Mouse (Mus musculus) olfactory bulb, adult 2 months (tissue): Measurements from ENCODE around the gene Gm17087. TPM values are rescaled to one million over a fixed set of nuclear protein-coding genes. Genes with fewer than 3 reads are reported as not detected.

Source experiments
- H3K27ac ChIP-seq: fragments of 200-500 bp; 2 replicates; pipeline ENCODE4 v1.5.1; 2012; ENCODE audit warnings: low read depth, low read length; ENCODE audit not compliant: insufficient read depth
- H3K4me1 ChIP-seq: fragments of 200-500 bp; 2 replicates; pipeline ENCODE4 v1.6.1; 2012; ENCODE audit warnings: low read length; ENCODE audit not compliant: control insufficient read depth, insufficient read depth
- H3K4me3 ChIP-seq: fragments of 200-500 bp; 2 replicates; pipeline ENCODE4 v1.5.1; 2012; ENCODE audit warnings: mild to moderate bottlenecking, low read depth, low read length, moderate library complexity; ENCODE audit not compliant: insufficient read depth
- CTCF ChIP-seq: fragments of 200-500 bp; IDR thresholded peaks from 2 replicates; pipeline ENCODE4 v1.5.1; 2012; ENCODE audit warnings: low read depth, mild to moderate bottlenecking, low read length, moderate library complexity; ENCODE audit not compliant: insufficient read depth
- POLR2A ChIP-seq: fragments of 200-500 bp; IDR thresholded peaks from 2 replicates; pipeline ENCODE4 v1.6.1; 2012; ENCODE audit warnings: mild to moderate bottlenecking, low read depth, low read length, moderate library complexity; ENCODE audit not compliant: insufficient read depth
- WGBS: fragments of 180-500 bp; shearing (Covaris S2); methylation state at CpG from one replicate; pipeline ENCODE4 v1.1.7; 2018; 5-methylcytosine and 5-hydroxymethylcytosine counted together
- polyA plus RNA-seq: library from polyadenylated mRNA; stranded (reverse); fragments of >200 nt; gene quantifications from 2 replicates; pipeline ENCODE4 v1.2.4, GENCODE M21; 2012; ENCODE audit warnings: low replicate concordance; ENCODE audit not compliant: missing spikeins, insufficient read depth, insufficient read length

Gene Gm17087
- polyA plus RNA-seq, 1 experiment: not detected

DNA sequence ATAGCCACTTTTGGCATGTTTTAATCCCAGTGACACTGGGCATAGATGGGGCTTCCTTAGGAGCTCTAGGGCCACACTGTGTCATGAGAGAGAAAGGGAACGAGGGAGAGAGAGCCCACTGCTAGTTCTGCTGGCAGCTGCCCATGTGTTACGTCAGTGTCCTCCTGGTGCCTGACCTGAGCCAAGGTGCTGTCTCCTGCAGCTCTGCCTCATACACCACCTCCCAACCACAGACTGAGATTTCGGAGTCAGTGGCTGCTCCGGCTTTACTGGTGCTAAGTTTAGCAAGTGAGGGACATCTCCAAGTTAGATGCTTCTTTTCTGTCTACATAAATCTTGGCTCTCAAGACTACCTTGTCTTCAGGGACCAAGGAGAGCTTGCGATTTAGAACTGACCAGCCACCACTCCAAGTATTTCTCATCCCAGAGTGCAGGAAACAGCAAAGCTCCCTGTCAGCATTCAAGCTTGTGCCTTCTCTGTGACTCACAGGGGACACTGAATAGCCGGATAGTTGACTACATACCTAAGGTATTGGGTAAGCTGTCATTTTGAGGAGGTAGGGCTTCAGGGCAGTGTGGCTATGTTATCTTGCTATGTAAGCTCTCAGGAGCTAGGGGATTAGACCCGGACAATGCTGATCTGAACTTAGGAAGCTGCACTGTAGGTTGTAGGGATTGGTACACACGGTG is 14.3 kb downstream of the Gm17087 start:
- TF ChIP-seq POLR2A (no peak), CTCF (no peak)
- H3K4me1 ChIP-seq: peaks cover 3% of the 10 kb centered on the region; the same call in 1 of the 2 replicates
- H3K27ac ChIP-seq: no peak overlapping the region
- H3K4me3 ChIP-seq: no peak overlapping the region
- WGBS: 87% methylated on average over 8 of the region's 8 CpGs

DNA sequence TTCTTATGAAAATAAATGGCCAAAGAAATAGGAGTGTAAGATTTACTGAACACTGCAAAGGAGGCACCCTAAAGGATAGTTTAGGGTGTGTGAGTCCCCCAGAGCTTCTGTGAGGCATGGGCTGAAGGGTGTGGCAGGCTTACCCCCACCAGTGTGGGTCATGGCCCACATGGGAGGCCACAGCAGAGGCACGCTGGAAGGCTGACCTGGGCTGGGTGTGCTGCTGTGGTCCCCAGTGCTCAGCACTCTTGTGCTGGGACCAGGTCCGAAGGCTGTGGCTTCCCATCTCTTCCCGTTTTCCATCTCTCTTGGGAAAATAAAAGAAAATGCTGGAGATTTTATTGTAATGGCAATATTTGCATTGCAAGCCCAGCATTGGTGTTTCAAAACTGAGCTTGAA is 15.1 kb downstream of the Gm17087 start:
- Histone ChIP-seq H3K27ac (no peak overlapping the region), H3K4me1 (peaks cover 3% of the 10 kb centered on the region; the same call in 1 of the 2 replicates)
- WGBS: 86% methylated on average over 3 of the region's 3 CpGs

DNA sequence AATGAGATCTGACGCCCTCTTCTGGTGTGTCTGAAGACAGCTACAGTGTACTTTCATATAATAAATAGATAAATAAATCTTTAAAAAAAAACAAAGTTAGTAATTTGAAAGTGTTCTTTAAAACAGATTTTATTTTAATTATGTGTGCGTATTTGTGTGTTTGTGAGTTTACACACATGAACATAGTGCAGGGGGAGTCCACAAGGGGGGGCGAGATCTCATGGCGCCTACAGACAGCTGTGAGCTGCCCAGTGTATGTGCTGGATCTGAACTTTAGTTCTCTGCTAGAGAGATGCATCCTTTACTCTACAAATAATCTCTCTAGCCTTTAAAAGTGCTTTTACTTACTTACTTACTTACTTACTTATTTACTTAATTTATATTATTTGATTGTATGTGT is 18.0 kb downstream of the Gm17087 start:
- H3K4me1 ChIP-seq: peaks cover 3% of the 10 kb centered on the region; the same call in 1 of the 2 replicates
- TF ChIP-seq POLR2A: no peak
- no peak for TF ChIP-seq CTCF
- no peak overlapping the region for H3K27ac ChIP-seq
- no peak overlapping the region for H3K4me3 ChIP-seq
- WGBS: 89% methylated on average over 4 of the region's 4 CpGs

More for the DNA sequence above, 15.1 kb downstream of the Gm17087 start:
- no peak overlapping the region for H3K4me3 ChIP-seq
- no peak for TF ChIP-seq CTCF

GRCm38 (mm10) chr17:8546366-8546765 is 20.4 kb downstream of the Gm17087 start:
- TF ChIP-seq POLR2A (no peak), CTCF (no peak)
- Histone ChIP-seq H3K4me1 (peaks cover 8% of the 10 kb centered on the region), H3K27ac (no peak overlapping the region), H3K4me3 (no peak overlapping the region)
- WGBS: 92% methylated on average over 9 of the region's 9 CpGs

- TF ChIP-seq CTCF (no peak), POLR2A (no peak)
- H3K4me3 ChIP-seq: no peak overlapping the region
- WGBS: 80% methylated on average over 14 of the region's 14 CpGs
- H3K27ac ChIP-seq: no peak overlapping the region
- H3K4me1 ChIP-seq: peaks cover 5% of the 10 kb centered on the region
These were observed 24.7 kb downstream of the Gm17087 start for GRCm38 (mm10) chr17:8541974-8542538.

DNA sequence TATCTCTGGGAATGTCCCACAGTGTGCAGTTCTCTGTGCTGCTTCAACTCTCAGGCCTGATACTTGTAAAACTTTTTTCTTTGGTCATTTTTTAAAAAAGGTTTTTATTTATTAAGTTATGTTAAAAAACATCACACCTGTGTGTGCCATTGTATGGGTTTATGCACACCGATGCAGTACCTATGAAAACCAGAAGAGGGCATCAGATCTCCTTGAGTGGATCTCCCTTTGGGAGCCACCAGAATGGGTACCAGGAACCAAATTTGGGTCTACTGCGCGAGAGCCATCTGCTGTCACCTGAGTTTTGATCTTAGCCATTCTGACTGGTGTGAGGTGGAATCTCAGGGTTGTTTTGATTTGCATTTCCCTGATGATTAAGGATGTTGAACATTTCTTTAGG is 28.6 kb downstream of the Gm17087 start:
- TF ChIP-seq CTCF (no peak), POLR2A (no peak)
- 80% methylated on average over 3 of the region's 3 CpGs for WGBS
- Histone ChIP-seq H3K4me1 (peaks cover 5% of the 10 kb centered on the region), H3K4me3 (no peak overlapping the region), H3K27ac (no peak overlapping the region)

DNA sequence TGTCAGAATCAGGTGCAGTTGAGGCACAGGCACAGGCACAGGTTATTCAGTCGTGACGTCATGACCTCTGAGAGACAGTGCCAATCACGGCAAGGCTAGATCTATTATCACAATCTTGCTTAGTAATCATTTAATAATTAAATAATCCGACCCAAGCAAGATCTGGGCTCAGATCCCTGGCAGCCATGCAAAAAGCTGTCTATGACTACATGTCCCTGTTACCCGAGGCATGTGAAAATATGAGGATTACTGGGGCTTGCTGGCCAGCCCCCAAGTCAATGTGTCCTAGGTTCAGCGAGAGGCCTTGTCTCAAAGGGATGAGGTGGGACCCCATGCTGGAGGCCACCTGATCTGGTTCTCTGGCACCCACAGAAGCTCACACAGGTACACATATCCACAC is 30.2 kb downstream of the Gm17087 start:
- TF ChIP-seq POLR2A (no peak), CTCF (no peak)
- 73% methylated on average over 6 of the region's 6 CpGs for WGBS
- no peak overlapping the region for H3K4me3 ChIP-seq
- H3K4me1 ChIP-seq: peaks cover 2% of the 10 kb centered on the region; the same call in 1 of the 2 replicates
- H3K27ac ChIP-seq: no peak overlapping the region

GRCm38 (mm10) chr17:8533828-8534227 is 32.9 kb downstream of the Gm17087 start:
- Histone ChIP-seq H3K27ac (no peak overlapping the region), H3K4me3 (no peak overlapping the region), H3K4me1 (peaks cover 2% of the 10 kb centered on the region; the same call in 1 of the 2 replicates)
- 57% methylated on average over 3 of the region's 3 CpGs for WGBS
- no peak for TF ChIP-seq POLR2A

DNA sequence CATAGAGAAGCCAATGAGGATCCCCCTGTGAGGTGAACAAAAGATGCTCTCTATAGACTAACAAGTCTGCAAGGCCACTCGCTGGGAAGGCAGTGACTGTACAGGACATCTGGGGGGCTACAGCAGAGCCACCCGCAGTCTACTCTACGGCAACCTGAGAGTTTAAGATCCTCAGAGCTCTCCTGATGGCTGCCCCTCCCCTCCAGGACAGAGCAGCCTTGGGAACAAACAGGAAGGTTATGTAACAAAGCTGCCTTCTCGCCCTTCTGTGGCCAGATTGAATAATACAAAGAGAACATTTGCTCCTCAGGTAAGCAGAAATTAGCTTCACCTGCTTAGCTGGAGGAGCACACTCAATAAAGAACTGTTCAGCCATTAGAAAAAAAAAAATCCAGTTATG is 34.1 kb downstream of the Gm17087 start:
- TF ChIP-seq POLR2A (no peak), CTCF (no peak)
- 71% methylated on average over 4 of the region's 4 CpGs for WGBS
- Histone ChIP-seq H3K4me3 (no peak overlapping the region), H3K4me1 (peaks cover 6% of the 10 kb centered on the region; the same call in 1 of the 2 replicates), H3K27ac (no peak overlapping the region)

- WGBS: 86% methylated on average over 3 of the region's 3 CpGs
- no peak overlapping the region for H3K27ac ChIP-seq
- TF ChIP-seq CTCF (no peak), POLR2A (no peak)
These were observed 38.1 kb downstream of the Gm17087 start for GRCm38 (mm10) chr17:8528641-8529040.

More at GRCm38 (mm10) chr17:8528641-8529040, 38.1 kb downstream of the Gm17087 start:
- H3K4me1 ChIP-seq: peaks cover 22% of the 10 kb centered on the region
- no peak overlapping the region for H3K4me3 ChIP-seq
